Mouse (Mus musculus) forebrain, embryonic 11.5 days (tissue): ENCODE data around the gene Ebp. TPM values are rescaled to one million over a fixed set of nuclear protein-coding genes. Genes with fewer than 3 reads are reported as not detected.

ENCODE experiments used
- ATAC-seq: fragments of 200-750 bp; cut with Nextera tagmentation; replicated peaks from 2 replicates; pipeline ENCODE4 v1.8.0; 2017; ENCODE audit warnings: moderate TSS enrichment; ENCODE audit not compliant: low FRiP score
- DNase-seq: peaks from one replicate; pipeline ENCODE4 v3.0.0-alpha.2; 2017; ENCODE audit warnings: low spot score
- H3K27ac ChIP-seq: fragments of 300-500 bp; sonication (generic); 2 replicates; pipeline ENCODE4 v1.5.1; 2014; ENCODE audit warnings: low read depth, low read length
- H3K27me3 ChIP-seq: fragments of 300-500 bp; sonication (generic); 2 replicates; pipeline ENCODE4 v1.6.1; 2014; ENCODE audit warnings: mild to moderate bottlenecking, low read length, mixed read lengths; ENCODE audit not compliant: control insufficient read depth, insufficient read depth
- H3K36me3 ChIP-seq: fragments of 300-500 bp; sonication (generic); 2 replicates; pipeline ENCODE4 v1.6.1; 2014; ENCODE audit warnings: mild to moderate bottlenecking, low read length, moderate library complexity, mixed read lengths; ENCODE audit not compliant: control insufficient read depth, insufficient read depth
- H3K4me1 ChIP-seq: fragments of 300-500 bp; sonication (generic); replicated peaks from 2 replicates; pipeline ENCODE4 v1.6.1; 2014; ENCODE audit warnings: low read length, mixed read lengths; ENCODE audit not compliant: control insufficient read depth, insufficient read depth
- H3K4me2 ChIP-seq: fragments of 300-500 bp; sonication (generic); 2 replicates; pipeline ENCODE4 v1.6.1; 2014; ENCODE audit warnings: low read depth, mild to moderate bottlenecking, low read length, moderate library complexity, mixed read lengths; ENCODE audit not compliant: severe bottlenecking
- H3K4me3 ChIP-seq: fragments of 300-500 bp; sonication (generic); 2 replicates; pipeline ENCODE4 v1.5.1; 2014; ENCODE audit warnings: low read depth, low read length
- H3K9ac ChIP-seq: fragments of 300-500 bp; sonication (generic); 2 replicates; pipeline ENCODE4 v1.6.1; 2014; ENCODE audit warnings: low read length
- H3K9me3 ChIP-seq: fragments of 300-500 bp; sonication (generic); 2 replicates; pipeline ENCODE4 v1.6.1; 2016; ENCODE audit warnings: low read length, mixed read lengths; ENCODE audit not compliant: control insufficient read depth
- WGBS: fragments of 180-500 bp; shearing (Covaris S2); extraction: QIAGEN DNeasy Blood & Tissue Kit; methylation state at CpG from one replicate; pipeline ENCODE4 v1.1.7; 2014; 5-methylcytosine and 5-hydroxymethylcytosine counted together
- polyA plus RNA-seq: library from polyadenylated mRNA; unstranded; fragments of >200 nt; fragmentation: Nextera tagmentation; extraction: Ambion mirVana; gene quantifications from 2 replicates; pipeline ENCODE4 v1.2.1, GENCODE M21; 2014

Ebp gene
- polyA plus RNA-seq, 1 experiment from 2014 or later, result 24.5 TPM

- H3K4me1 ChIP-seq, result no peaks in the 10 kb centered on the region
- H3K9ac ChIP-seq, result no peak overlapping the region
- H3K36me3 ChIP-seq, result peaks cover 3% of the 10 kb centered on the region; the same call in 1 of the 2 replicates
- no peaks in the 10 kb centered on the region for H3K27me3 ChIP-seq
- no peak for ATAC-seq
- H3K4me3 ChIP-seq, result no peak overlapping the region
- no peaks in the 10 kb centered on the region for H3K9me3 ChIP-seq
- no peak overlapping the region for H3K4me2 ChIP-seq
- no peak overlapping the region for H3K27ac ChIP-seq
- WGBS, result 80% methylated on average over 3 of the region's 3 CpGs
- no peak for DNase-seq
Observed at GRCm38 (mm10) chrX:8141058-8141457, 52.3 kb downstream of the Ebp start.

GRCm38 (mm10) chrX:8140446-8140845, 52.9 kb downstream of the Ebp start:
- H3K4me1 ChIP-seq, result no peaks in the 10 kb centered on the region
- H3K4me3 ChIP-seq, result no peak overlapping the region
- 94% methylated on average over 2 of the region's 2 CpGs for WGBS
- no peak for DNase-seq
- no peak overlapping the region for H3K4me2 ChIP-seq
- no peak overlapping the region for H3K27ac ChIP-seq
- no peaks in the 10 kb centered on the region for H3K9me3 ChIP-seq
- H3K9ac ChIP-seq, result no peak overlapping the region
- no peak for ATAC-seq
- H3K36me3 ChIP-seq, result peaks cover 3% of the 10 kb centered on the region; the same call in 1 of the 2 replicates
- H3K27me3 ChIP-seq, result no peaks in the 10 kb centered on the region

GRCm38 (mm10) chrX:8139480-8139879, 53.8 kb downstream of the Ebp start:
- Histone ChIP-seq H3K27ac (no peak overlapping the region), H3K36me3 (peaks cover 3% of the 10 kb centered on the region; the same call in 1 of the 2 replicates), H3K4me3 (no peak overlapping the region), H3K9ac (no peak overlapping the region), H3K9me3 (no peaks in the 10 kb centered on the region), H3K27me3 (no peaks in the 10 kb centered on the region), H3K4me2 (no peak overlapping the region), H3K4me1 (no peaks in the 10 kb centered on the region)
- DNase-seq (no peak), ATAC-seq (no peak)
- 70% methylated on average over 1 of the region's 1 CpGs for WGBS

- Histone ChIP-seq H3K27me3 (no peaks in the 10 kb centered on the region), H3K4me3 (no peak overlapping the region), H3K27ac (no peak overlapping the region), H3K9ac (no peak overlapping the region), H3K9me3 (no peaks in the 10 kb centered on the region), H3K4me1 (no peaks in the 10 kb centered on the region), H3K4me2 (no peak overlapping the region), H3K36me3 (no peaks in the 10 kb centered on the region)
- no peak for DNase-seq
- WGBS, result 66% methylated on average over 2 of the region's 2 CpGs
- no peak for ATAC-seq
Observed at GRCm38 (mm10) chrX:8135886-8136285, 57.4 kb downstream of the Ebp start.

Other genes with a start within 250 kb of the Ebp start
- gene Hdac6, start 245.6 kb downstream of the Ebp start, polyA plus RNA-seq, result 69.4 and 80.0 TPM in 2 replicates
- 5.4 and 5.6 TPM in 2 replicates for gene Gata1, start 215.4 kb downstream of the Ebp start, polyA plus RNA-seq
- not detected in 2 replicates for gene Glod5, start 175.0 kb downstream of the Ebp start, polyA plus RNA-seq
- gene Suv39h1, start 118.8 kb downstream of the Ebp start, polyA plus RNA-seq, result 96.1 and 99.7 TPM in 2 replicates
- gene Was, start 103.0 kb downstream of the Ebp start, polyA plus RNA-seq, result 0.12 and 0.51 TPM in 2 replicates
- gene Wdr13, start 60.6 kb downstream of the Ebp start, polyA plus RNA-seq, result 26.6 and 27.4 TPM in 2 replicates
- 466 and 494 TPM in 2 replicates for gene Rbm3, start 47.6 kb downstream of the Ebp start, polyA plus RNA-seq
- gene Tbc1d25, start 17.3 kb downstream of the Ebp start, polyA plus RNA-seq, result 13.5 and 13.9 TPM in 2 replicates
- gene Porcn, start 13.0 kb upstream of the Ebp start, polyA plus RNA-seq, result 13.6 and 14.5 TPM in 2 replicates
- 40.4 and 47.1 TPM in 2 replicates for gene Ftsj1, start 58.9 kb upstream of the Ebp start, polyA plus RNA-seq
- gene Slc38a5, start 77.6 kb upstream of the Ebp start, polyA plus RNA-seq, result 5.4 and 6.1 TPM in 2 replicates
- gene Ssxb10, start 133.9 kb upstream of the Ebp start, polyA plus RNA-seq, result not detected in 2 replicates
- gene Ssxb9, start 173.5 kb upstream of the Ebp start, polyA plus RNA-seq, result not detected in 2 replicates
- not detected in 2 replicates for gene Ssxb1, start 219.8 kb upstream of the Ebp start, polyA plus RNA-seq